Mouse (Mus musculus): ENCODE data around the gene Nwd2.

Gene Nwd2

GRCm38 (mm10) chr5:63755938-63756337, 107.0 kb downstream of the Nwd2 start:
- no peak for DNase-seq (ENCODE audit: low read depth, low spot score)

DNA sequence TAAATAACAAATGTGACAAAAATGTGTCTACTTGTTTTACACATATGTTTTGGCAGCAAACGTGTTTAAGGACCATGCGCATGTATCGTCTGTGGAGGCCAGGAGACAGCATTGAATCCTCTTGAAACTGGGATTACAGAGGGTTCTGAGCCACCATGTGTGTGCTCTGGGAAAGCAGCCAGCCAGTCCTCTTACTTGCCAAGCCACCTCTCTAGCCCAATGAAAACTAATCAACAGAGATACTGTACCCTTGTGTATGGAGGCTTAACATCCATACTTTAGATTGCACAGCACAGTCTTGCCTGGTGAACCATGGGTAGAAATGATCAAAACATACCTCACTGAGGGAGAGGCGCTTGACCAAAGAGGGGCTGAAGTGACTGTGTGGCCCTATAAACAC, 117.0 kb downstream of the Nwd2 start:
- DNase-seq (ENCODE audit: low read depth, low spot score), result no peak

DNA sequence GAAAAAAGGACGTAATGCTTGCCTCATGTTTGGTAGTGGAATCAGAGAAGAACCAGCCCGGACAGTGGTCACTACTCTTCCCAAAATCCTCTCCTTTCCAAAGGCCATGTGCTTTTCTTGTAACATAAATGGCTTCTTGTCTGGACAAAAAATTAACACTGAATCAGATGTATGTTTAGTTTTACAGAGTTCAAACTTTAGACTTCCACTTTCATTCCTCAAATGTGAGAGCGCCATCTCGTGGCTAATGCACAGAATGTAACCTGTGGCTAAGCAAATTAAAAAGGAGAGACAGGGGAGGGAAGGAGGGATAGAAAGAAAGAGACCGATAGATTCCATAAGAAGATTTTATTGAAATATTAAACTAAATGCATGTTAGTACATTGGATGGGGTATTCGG, 117.8 kb downstream of the Nwd2 start:
- peak; percentile 51 for DNase-seq (ENCODE audit: low read depth, low spot score)

DNA sequence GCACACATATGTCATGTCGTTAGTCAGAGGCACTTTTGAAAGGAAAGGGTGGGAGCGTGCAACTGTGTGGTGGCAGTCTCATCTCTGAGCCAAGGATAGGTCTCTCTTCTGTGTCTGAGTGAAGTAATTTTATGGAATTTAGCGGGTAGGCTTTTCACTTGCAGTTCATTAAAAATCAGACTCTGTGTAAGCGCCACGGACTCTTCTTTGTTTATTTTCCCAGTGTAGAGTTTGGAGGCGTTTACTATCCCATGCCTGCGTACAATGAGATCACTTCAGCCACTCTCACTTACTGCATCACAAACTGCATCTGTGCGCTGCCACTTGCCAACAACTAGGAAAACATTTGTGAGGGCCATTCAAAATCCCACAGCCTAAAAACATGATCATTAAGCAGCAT, 118.6 kb downstream of the Nwd2 start:
- no peak for DNase-seq (ENCODE audit: low read depth, low spot score)

DNA sequence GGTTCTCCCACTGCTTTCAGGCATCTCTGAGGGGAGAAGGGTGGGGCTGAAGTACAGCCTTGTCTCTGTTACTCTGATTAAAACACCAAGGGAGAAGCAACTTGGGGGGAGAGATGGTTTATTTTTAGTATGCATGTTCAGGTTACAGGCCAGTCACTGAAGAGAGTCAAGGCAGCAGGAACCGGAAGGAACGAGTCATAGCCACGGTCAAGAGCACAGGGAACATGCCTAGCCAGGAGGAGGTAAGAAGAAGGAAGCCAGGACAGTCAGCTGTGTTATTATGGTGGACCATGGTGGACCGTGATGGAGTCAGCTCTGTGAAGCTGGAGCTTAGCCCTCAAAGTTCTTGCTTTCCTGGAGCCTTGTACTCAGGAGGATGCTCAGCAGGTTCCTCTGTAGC, 119.3 kb downstream of the Nwd2 start:
- no peak for DNase-seq (ENCODE audit: low read depth, low spot score)

DNA sequence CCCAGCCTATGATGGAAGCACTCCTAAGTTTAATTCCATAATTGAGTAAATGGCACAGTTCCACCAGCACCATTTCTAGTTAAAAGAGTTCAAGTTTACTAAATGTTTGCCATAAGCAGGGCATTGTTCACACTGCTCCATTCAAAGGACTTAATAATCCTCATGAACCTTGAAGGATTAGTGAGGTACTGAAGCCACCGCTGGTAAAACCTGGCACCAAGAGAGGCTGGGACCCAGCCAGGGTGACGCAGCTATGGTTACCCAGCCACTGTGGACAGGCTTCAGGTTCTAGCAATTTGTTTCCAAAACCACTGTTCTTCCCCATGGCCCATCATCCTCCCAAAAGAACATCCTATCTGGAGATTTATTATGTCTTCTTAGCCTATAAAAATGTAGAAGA, 124.1 kb downstream of the Nwd2 start:
- no peak for DNase-seq (ENCODE audit: low read depth, low spot score)

DNA sequence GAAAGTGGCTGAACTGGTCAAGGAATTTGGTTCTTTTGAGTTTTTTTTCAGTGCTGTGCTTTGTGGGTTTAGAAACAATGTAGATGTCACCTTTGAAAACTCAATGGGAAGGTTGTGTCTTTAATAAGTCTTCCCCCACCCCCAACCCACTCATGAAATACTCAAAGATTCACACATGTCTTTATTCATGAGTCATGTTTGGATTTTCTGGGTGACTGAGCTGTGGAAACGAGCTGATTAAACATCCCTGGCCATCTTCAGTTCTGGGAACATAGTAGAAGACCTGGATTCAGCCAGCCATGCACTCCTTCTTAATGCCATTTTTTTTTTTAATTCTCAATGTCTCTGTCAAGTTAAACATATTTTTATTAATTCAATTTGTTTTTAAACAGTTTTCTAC, 124.7 kb downstream of the Nwd2 start:
- DNase-seq (ENCODE audit: low read depth, low spot score), result no peak

DNA sequence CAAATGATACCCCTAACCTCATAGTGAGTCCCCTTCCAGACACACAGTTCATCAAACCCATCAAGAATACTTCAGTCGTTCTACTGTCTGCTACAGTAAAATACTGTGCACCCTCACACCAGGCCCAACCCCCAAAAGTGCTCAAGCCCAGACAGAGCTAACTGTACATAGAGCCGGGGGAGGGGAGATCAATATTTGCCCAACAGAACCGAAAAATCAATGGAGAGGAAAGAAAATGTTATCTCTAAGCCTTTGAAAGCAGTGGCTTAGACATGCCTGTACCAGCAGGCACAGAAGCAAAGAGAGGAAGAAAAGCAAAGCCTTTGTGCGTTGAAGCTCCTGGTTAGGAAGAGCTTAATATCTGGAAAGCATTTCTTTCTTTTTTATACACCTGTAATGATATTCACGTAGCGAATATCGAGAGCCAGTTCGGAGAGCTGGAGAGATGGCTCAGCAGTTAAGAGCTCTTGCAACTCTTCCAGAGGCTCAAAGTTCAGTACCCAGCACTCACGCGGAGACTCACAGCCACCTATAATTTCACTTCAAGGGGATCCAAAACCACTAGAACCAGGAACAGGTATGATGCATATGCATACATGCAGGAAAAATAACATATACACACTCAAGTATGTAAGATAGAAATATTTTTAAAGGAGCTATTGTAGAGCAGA, 139.4 kb downstream of the Nwd2 start:
- DNase-seq (ENCODE audit: low read depth, low spot score), result no peak

- peak; percentile 56 for DNase-seq (ENCODE audit: low read depth, low spot score)
Observed at GRCm38 (mm10) chr5:63811819-63812508, 163.1 kb downstream of the Nwd2 start, which contains the start of gene 0610040J01Rik. TSS of gene 0610040J01Rik (plus strand) at chr5:63812363.

- no peak for DNase-seq (ENCODE audit: low read depth, low spot score)
Observed at GRCm38 (mm10) chr5:63812509-63812865, 163.6 kb downstream of the Nwd2 start.

GRCm38 (mm10) chr5:63816643-63817042, 167.7 kb downstream of the Nwd2 start:
- DNase-seq (ENCODE audit: low read depth, low spot score), result no peak

DNA sequence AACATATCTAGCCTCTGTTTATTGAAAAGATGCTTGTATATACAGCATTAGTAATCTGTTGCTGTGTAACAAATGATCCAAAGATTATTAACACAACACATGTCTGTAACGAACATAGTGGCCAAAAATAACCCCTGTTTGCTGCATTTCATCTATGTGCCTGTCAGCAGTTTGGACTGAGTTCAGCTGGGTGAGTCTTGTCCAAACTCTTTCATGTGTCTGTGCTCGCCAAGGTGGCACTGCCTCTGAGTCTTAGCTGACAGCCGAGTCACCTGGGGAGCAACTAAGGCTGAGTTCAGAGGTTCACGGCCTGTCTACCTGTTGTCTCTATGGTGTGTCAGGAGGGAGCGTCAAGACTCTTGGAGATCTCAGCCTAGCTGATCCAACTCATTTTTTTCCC, 168.4 kb downstream of the Nwd2 start:
- no peak for DNase-seq (ENCODE audit: low read depth, low spot score)

GRCm38 (mm10) chr5:63818975-63819374, 170.1 kb downstream of the Nwd2 start:
- DNase-seq (ENCODE audit: low read depth, low spot score), result no peak

DNA sequence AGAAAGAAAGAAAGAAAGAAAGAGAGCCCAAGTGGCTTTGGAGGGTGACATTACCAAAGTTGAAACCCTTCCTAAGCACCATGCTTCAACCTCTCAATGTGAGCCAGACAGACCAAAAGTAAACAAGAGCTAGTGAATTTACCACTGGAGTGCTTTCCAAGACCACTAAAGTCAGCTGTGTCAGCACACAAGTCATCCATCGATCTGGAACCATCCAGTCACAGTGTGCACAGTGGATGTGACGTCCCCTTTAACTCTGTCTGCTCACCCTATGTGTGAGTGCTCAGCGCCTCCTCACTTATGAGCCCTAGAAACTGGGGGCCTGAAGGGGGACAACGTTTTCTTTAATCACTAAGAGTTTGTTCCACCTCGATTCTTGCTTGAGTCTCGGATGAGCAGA, 170.6 kb downstream of the Nwd2 start:
- no peak for DNase-seq (ENCODE audit: low read depth, low spot score)

- DNase-seq (ENCODE audit: low read depth, low spot score), result no peak
Observed at GRCm38 (mm10) chr5:63821176-63821575, 172.3 kb downstream of the Nwd2 start.

DNA sequence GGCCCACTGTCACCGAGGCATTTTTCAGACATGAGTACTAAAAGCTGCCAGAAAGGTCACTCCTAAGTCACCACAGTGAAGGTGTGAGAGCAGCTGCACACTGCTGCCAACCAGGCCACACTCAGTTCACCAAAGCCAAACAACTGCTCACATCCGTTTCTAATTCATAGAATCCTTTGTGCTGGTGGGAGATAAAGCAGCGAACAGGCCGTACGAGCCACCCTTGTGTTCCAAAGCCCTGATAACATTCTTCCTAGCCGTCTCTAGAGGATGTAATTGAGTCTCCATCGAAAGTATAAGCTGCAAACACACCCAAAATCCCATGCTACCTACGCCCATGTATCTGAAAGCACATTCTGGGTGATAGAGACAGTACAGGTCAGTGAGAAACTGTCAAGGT, 173.0 kb downstream of the Nwd2 start:
- no peak for DNase-seq (ENCODE audit: low read depth, low spot score)

GRCm38 (mm10) chr5:63823362-63824332, 174.7 kb downstream of the Nwd2 start:
- DNase-seq (ENCODE audit: low read depth, low spot score), result no peak

DNA sequence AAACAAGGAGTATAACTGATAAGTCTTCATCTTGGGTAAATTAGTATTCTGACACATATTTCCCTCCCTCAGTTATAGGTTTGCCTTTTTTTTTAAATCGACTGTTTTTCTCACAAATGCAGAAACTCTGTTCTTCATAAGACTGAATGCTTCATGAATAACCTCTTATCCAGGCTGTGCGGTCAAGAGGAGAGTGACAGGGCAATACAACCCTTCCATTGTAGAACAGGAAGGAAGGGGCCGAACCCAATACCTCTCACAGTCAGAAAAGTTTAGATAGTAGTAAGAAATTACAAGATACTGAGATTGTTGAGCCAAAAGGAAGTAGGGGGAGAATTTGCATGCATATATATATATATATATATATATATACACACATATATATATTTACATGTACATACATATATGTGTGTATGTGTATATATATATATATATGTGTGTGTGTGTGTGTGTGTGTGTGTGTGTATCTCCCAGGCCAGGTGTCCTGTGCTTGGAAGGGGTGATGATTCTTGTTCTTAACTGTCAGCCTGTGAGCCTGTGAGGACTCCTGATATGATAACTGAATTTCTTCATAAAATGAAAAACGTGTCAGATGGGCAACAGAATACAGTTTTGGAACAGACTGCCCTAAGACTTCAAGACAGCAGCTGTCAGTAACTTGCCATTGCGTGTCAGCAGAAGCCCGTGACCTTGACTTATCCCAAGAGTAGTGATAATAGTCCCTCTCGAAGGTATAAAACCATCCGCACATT, 175.9 kb downstream of the Nwd2 start:
- DNase-seq (ENCODE audit: low read depth, low spot score), result no peak

DNA sequence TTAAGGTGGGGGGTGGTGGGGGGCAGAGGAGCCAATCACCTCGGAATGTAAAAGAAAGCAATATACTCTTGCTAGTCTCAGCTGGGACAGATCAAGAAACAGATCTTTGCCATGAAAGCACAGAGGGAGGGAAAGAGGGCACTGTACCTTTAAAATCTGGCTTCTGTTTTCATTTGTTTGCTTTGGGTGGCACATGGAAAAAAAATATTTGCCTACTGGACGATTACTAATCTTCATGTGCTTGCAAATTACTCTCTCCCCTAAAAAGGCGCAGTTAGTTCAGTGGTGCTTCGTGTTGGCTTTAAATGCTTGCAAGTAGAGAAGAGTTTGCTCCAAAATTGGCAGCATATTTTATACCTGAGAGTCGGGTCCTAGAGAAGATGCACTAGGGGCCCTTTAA, 177.0 kb downstream of the Nwd2 start:
- no peak for DNase-seq (ENCODE audit: low read depth, low spot score)

DNA sequence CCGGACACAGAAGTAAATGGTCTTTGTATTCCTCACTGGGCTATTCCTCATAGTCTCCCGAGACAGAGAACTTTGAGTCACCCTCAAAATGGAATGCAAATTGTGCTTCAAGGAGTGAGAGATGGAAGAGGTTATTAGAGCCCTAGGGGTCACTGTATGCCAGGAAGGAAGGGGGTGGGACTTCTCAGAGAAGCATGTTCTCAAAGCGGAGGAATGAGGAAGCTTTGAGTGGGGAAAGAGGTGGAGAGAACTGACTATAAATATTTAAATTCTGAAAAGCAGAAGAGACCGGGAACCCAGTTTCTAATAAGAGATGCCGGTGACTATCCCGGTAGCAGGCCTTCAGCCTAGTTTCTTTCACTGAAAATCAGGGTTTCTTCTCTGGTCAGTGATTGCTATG, 178.1 kb downstream of the Nwd2 start:
- DNase-seq (ENCODE audit: low read depth, low spot score), result no peak

DNA sequence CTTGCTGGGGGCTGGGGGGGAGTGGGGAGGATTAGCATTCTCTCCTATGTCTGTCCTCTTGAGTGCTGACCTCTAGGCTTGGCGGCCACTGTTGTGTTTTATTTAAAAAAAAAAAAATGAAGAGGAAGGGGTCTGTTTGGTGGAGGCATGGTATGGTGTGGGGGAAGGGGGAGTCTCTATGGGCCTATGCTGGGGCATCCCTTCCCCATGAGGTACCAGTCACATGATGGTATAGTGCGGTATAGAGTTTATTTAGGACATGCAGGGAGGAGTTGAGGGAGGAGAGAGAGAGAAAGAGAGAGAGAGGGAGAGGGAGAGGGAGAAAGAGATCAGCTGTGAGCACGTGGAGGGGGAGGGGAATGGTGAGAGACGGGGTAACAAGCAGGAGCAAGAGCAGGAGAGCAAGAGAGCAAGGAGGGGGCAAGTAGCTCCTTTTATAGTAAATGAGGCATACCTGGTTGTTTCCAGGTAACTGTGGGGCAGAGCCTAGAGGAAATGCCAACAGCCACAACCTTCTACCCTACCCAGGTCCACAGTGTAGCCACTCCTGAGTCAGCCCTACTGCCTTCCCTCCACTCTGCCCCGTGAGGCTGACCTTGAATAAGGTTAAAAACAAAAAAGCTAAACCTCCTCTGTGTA, 178.6 kb downstream of the Nwd2 start:
- no peak for DNase-seq (ENCODE audit: low read depth, low spot score)
